Mouse (Mus musculus) myocyte (in vitro differentiated cells): Measurements from ENCODE around the gene Hrh1. TPM values are rescaled to one million over a fixed set of nuclear protein-coding genes. Genes with fewer than 3 reads are reported as not detected.

Experiments used
- H3K27me3 ChIP-seq: one replicate; pipeline ENCODE4 v1.6.1; 2011; ENCODE audit not compliant: control insufficient read depth, insufficient read depth, insufficient read length
- H3K36me3 ChIP-seq: one replicate; pipeline ENCODE4 v1.6.1; 2011; ENCODE audit not compliant: control insufficient read depth, insufficient read depth
- H3K4me2 ChIP-seq: one replicate; pipeline ENCODE4 v1.6.1; 2011; ENCODE audit warnings: low read depth, control low read depth
- H3K4me3 ChIP-seq: one replicate; pipeline ENCODE4 v1.5.1; 2011; ENCODE audit warnings: mild to moderate bottlenecking, control low read depth, moderate library complexity
- H3K79me2 ChIP-seq: one replicate; pipeline ENCODE4 v1.6.1; 2011; ENCODE audit not compliant: control insufficient read depth, insufficient read depth
- H3ac ChIP-seq: one replicate; pipeline ENCODE4 v1.6.1; 2011; ENCODE audit not compliant: control insufficient read depth, insufficient read length
- CEBPB ChIP-seq: IDR thresholded peaks from 2 replicates; pipeline ENCODE4 v1.6.1; 2011; ENCODE audit warnings: mild to moderate bottlenecking, moderate library complexity; ENCODE audit not compliant: poor library complexity, insufficient read depth, severe bottlenecking
- E2F4 ChIP-seq: IDR thresholded peaks from one replicate; pipeline ENCODE4 v1.6.1; 2011; ENCODE audit warnings: mild to moderate bottlenecking, control low read depth, moderate library complexity; ENCODE audit not compliant: insufficient read depth
- MAX ChIP-seq: IDR thresholded peaks from one replicate; pipeline ENCODE4 v1.6.1; 2011; ENCODE audit warnings: low read depth, mild to moderate bottlenecking, control low read depth
- MYOD1 ChIP-seq, 3 experiments: IDR thresholded peaks; one replicate each; pipeline ENCODE4 v1.6.1; 2011; ENCODE audit warnings: control low read depth in 2 of 3, low read depth in 2 of 3, mild to moderate bottlenecking in 2 of 3, moderate library complexity in 1 of 3; ENCODE audit not compliant: insufficient read length in 2 of 3, control insufficient read depth in 1 of 3
- MYOG ChIP-seq, 3 experiments: IDR thresholded peaks; one replicate each; pipeline ENCODE4 v1.6.1; 2011; ENCODE audit warnings: control low read depth in 2 of 3, low read depth in 2 of 3, mild to moderate bottlenecking in 2 of 3; ENCODE audit not compliant: insufficient read length in 2 of 3, control insufficient read depth in 1 of 3, insufficient read depth in 1 of 3
- POLR2A ChIP-seq: IDR thresholded peaks from one replicate; pipeline ENCODE4 v1.6.1; 2011; ENCODE audit warnings: low read depth, mild to moderate bottlenecking, control low read depth, moderate library complexity; ENCODE audit not compliant: insufficient read length
- POLR2AphosphoS2 ChIP-seq: IDR thresholded peaks from one replicate; pipeline ENCODE4 v1.6.1; 2011; ENCODE audit warnings: low read depth, control low read depth; ENCODE audit not compliant: insufficient read length
- REST ChIP-seq: IDR thresholded peaks from one replicate; pipeline ENCODE4 v1.6.1; 2011; ENCODE audit warnings: mild to moderate bottlenecking, control low read depth, moderate library complexity; ENCODE audit not compliant: insufficient read depth, insufficient read length
- SRF ChIP-seq: IDR thresholded peaks from one replicate; pipeline ENCODE4 v1.6.1; 2011; ENCODE audit warnings: low read depth; ENCODE audit not compliant: control insufficient read depth, insufficient read length
- TCF12 ChIP-seq: IDR thresholded peaks from one replicate; pipeline ENCODE4 v1.6.1; 2011; ENCODE audit warnings: mild to moderate bottlenecking, control low read depth; ENCODE audit not compliant: poor library complexity, insufficient read depth, severe bottlenecking
- TCF3 ChIP-seq: IDR thresholded peaks from one replicate; pipeline ENCODE4 v1.6.1; 2011; ENCODE audit warnings: low read depth, control low read depth; ENCODE audit not compliant: insufficient read length
- USF1 ChIP-seq: IDR thresholded peaks from one replicate; pipeline ENCODE4 v1.6.1; 2011; ENCODE audit warnings: low read depth, mild to moderate bottlenecking, control low read depth, moderate library complexity
- polyA plus RNA-seq: library from polyadenylated mRNA; unstranded; fragments of >200 nt; fragmentation: generic; extraction: Trizol; gene quantifications from one replicate; pipeline ENCODE4 v1.2.1, GENCODE M21; 2012; ENCODE audit warnings: missing spikeins

The Hrh1 gene
- polyA plus RNA-seq, 1 experiment = 0.50 TPM

DNA sequence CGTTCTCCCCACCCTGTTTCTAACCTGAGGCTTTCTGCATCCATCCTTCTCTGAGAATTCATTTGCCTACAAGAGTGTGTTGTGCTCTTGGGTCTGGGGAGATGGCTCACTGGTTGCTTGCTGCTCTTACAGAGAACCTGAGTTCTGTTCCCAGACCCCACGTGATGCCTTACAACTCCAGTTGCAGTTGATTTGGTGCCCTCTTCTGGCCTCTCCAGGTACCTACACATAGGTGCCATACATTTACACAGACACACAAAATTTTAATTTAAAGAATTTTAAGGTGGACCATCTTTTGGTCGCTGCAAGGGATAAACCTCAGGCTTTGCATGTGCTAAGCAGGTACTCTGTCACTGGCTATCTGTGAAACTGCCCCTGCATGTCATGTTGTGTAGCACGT lies 57.5 kb downstream of the Hrh1 start:
- Histone ChIP-seq H3K79me2 (no peaks in the 10 kb centered on the region), H3K4me3 (no peak overlapping the region), H3K36me3 (no peaks in the 10 kb centered on the region), H3K4me2 (no peak overlapping the region), H3ac (no peak overlapping the region), H3K27me3 (no peaks in the 10 kb centered on the region)
- TF ChIP-seq REST (no peak), USF1 (no peak), POLR2AphosphoS2 (no peak), MAX (no peak), MYOG (IDR thresholded peaks at IDR 0.05; ENCODE audit: control insufficient read depth in 1 of 3, insufficient read depth in 1 of 3, insufficient read length in 2 of 3, low read depth in 2 of 3) (no peak), TCF3 (no peak), E2F4 (no peak), MYOD1 (IDR thresholded peaks at IDR 0.05; ENCODE audit: control insufficient read depth in 1 of 3, insufficient read length in 2 of 3, low read depth in 2 of 3) (no peak), SRF (no peak), CEBPB (no peak), TCF12 (no peak), POLR2A (no peak)

DNA sequence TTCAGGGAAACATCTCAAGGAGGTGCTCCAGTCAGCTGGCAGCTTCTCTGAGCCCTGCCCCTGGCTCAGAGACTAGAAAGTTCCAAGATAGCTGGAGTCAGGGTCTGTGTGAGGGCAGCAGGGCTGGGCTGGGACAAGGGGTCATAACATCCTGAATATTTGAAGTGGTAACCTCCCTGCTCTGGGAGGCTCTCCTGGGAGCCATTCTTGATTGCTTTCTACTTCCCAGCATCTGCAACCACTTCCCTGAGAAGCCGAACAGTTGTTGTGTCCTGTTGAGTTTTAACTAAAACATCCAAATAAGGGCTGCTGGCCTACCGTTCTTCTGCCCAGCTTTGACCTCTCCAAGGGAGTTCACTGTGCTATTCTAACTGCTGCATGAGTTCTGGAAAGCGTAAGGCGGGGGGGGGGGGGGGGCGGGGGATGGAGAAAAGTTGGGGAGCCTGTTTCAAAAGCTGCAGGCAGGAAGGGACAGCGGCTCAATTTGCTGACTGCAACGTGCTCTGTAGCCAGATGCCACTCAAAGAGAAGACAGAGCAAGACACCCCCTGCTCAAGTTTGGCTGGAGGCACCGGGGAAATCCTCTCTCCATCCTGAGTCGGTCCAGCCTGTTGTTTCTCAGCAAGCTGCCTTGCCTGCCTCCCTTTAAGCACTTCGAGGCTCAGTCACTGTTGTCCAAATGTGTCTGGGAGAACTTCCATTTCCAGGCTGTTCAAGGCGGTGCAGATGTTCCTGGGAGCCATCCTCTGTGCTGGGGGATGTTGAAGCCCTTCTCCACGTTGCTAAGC lies 58.7 kb downstream of the Hrh1 start:
- H3K27me3 ChIP-seq = no peaks in the 10 kb centered on the region
- H3K4me2 ChIP-seq = no peak overlapping the region
- H3K79me2 ChIP-seq = no peaks in the 10 kb centered on the region
- TF ChIP-seq POLR2A (no peak), SRF (no peak), MAX (no peak), TCF3 (no peak), CEBPB (no peak), TCF12 (no peak), MYOD1 (IDR thresholded peaks at IDR 0.05; ENCODE audit: control insufficient read depth in 1 of 3, insufficient read length in 2 of 3, low read depth in 2 of 3) (no peak), MYOG (IDR thresholded peaks at IDR 0.05; ENCODE audit: control insufficient read depth in 1 of 3, insufficient read depth in 1 of 3, insufficient read length in 2 of 3, low read depth in 2 of 3) (no peak), E2F4 (no peak), USF1 (no peak), POLR2AphosphoS2 (no peak), REST (no peak)
- H3K36me3 ChIP-seq = no peaks in the 10 kb centered on the region
- H3ac ChIP-seq = no peak overlapping the region
- H3K4me3 ChIP-seq = no peak overlapping the region

- Histone ChIP-seq H3K79me2 (no peaks in the 10 kb centered on the region), H3K4me2 (no peak overlapping the region), H3ac (no peak overlapping the region), H3K27me3 (no peaks in the 10 kb centered on the region), H3K36me3 (no peaks in the 10 kb centered on the region), H3K4me3 (no peak overlapping the region)
- TF ChIP-seq TCF12 (no peak), TCF3 (no peak), USF1 (no peak), MYOG (IDR thresholded peaks at IDR 0.05; ENCODE audit: control insufficient read depth in 1 of 3, insufficient read depth in 1 of 3, insufficient read length in 2 of 3, low read depth in 2 of 3) (no peak), REST (no peak), MAX (no peak), MYOD1 (IDR thresholded peaks at IDR 0.05; ENCODE audit: control insufficient read depth in 1 of 3, insufficient read length in 2 of 3, low read depth in 2 of 3) (no peak), SRF (no peak), CEBPB (no peak), POLR2A (no peak)
Measured at GRCm38 (mm10) chr6:114457299-114457698, 59.6 kb downstream of the Hrh1 start.

GRCm38 (mm10) chr6:114458191-114458590 lies 60.5 kb downstream of the Hrh1 start:
- Histone ChIP-seq H3K79me2 (no peaks in the 10 kb centered on the region), H3K4me3 (no peak overlapping the region), H3K36me3 (no peaks in the 10 kb centered on the region), H3ac (no peak overlapping the region), H3K4me2 (peak overlapping the region; percentile 38), H3K27me3 (no peaks in the 10 kb centered on the region)
- TF ChIP-seq MAX = no peak
- peak; percentile 72 for TF ChIP-seq CEBPB

GRCm38 (mm10) chr6:114459969-114460368 lies 62.2 kb downstream of the Hrh1 start:
- H3K4me2 ChIP-seq = no peak overlapping the region
- H3ac ChIP-seq = no peak overlapping the region
- H3K36me3 ChIP-seq = no peaks in the 10 kb centered on the region
- no peak overlapping the region for H3K4me3 ChIP-seq
- H3K27me3 ChIP-seq = no peaks in the 10 kb centered on the region
- TF ChIP-seq TCF3 = no peak
- TF ChIP-seq TCF12 = no peak
- no peak for TF ChIP-seq E2F4
- no peak for TF ChIP-seq CEBPB
- TF ChIP-seq MYOG (IDR thresholded peaks at IDR 0.05; ENCODE audit: control insufficient read depth in 1 of 3, insufficient read depth in 1 of 3, insufficient read length in 2 of 3, low read depth in 2 of 3) = no peak
- TF ChIP-seq USF1 = no peak
- no peak for TF ChIP-seq SRF
- H3K79me2 ChIP-seq = no peaks in the 10 kb centered on the region
